Mouse (Mus musculus) stomach, embryonic 16.5 days (tissue): Measurements from ENCODE around the gene Cdkal1. TPM values are rescaled to one million over a fixed set of nuclear protein-coding genes. Genes with fewer than 3 reads are reported as not detected.

Experiments
- ATAC-seq: fragments of 200-750 bp; cut with Nextera tagmentation; 2 replicates; pipeline ENCODE4 v1.8.0; 2017; ENCODE audit warnings: moderate number of reproducible peaks, moderate TSS enrichment; ENCODE audit not compliant: insufficient read depth, low FRiP score
- H3K27ac ChIP-seq: fragments of 300-500 bp; sonication (generic); 2 replicates; pipeline ENCODE4 v1.5.1; 2014; ENCODE audit warnings: low read length
- H3K27me3 ChIP-seq: fragments of 300-500 bp; sonication (generic); 2 replicates; pipeline ENCODE4 v1.6.1; 2014; ENCODE audit warnings: low read length, control low read depth, mixed read lengths; ENCODE audit not compliant: control insufficient read depth, insufficient read depth
- H3K36me3 ChIP-seq: fragments of 300-500 bp; sonication (generic); 2 replicates; pipeline ENCODE4 v1.6.1; 2014; ENCODE audit warnings: low read length; ENCODE audit not compliant: control insufficient read depth, insufficient read depth
- H3K4me1 ChIP-seq: fragments of 300-500 bp; sonication (generic); 2 replicates; pipeline ENCODE4 v1.6.1; 2014; ENCODE audit warnings: low read length, control low read depth, mixed read lengths; ENCODE audit not compliant: control insufficient read depth, insufficient read depth
- H3K4me2 ChIP-seq: fragments of 300-500 bp; sonication (generic); 2 replicates; pipeline ENCODE4 v1.6.1; 2014; ENCODE audit warnings: low read depth, low read length, mixed read lengths
- H3K4me3 ChIP-seq: fragments of 300-500 bp; sonication (generic); replicated peaks from 2 replicates; pipeline ENCODE4 v1.5.1; 2014; ENCODE audit warnings: mild to moderate bottlenecking, low read length
- H3K9ac ChIP-seq: fragments of 300-500 bp; sonication (generic); 2 replicates; pipeline ENCODE4 v1.6.1; 2014; ENCODE audit warnings: low read length
- H3K9me3 ChIP-seq: fragments of 300-500 bp; sonication (generic); replicated peaks from 2 replicates; pipeline ENCODE4 v1.6.1; 2016; ENCODE audit warnings: low read length, control low read depth; ENCODE audit not compliant: control insufficient read depth
- WGBS: fragments of 180-500 bp; shearing (Covaris S2); extraction: QIAGEN DNeasy Blood & Tissue Kit; methylation state at CpG from one replicate; pipeline ENCODE4 v1.1.7; 2014; 5-methylcytosine and 5-hydroxymethylcytosine counted together
- polyA plus RNA-seq: library from polyadenylated mRNA; unstranded; fragments of >200 nt; fragmentation: Nextera tagmentation; extraction: Ambion mirVana; gene quantifications from 2 replicates; pipeline ENCODE4 v1.2.1, GENCODE M21; 2015

The Cdkal1 gene
- polyA plus RNA-seq, 1 experiment from 2014 or later: 29.8 TPM

DNA sequence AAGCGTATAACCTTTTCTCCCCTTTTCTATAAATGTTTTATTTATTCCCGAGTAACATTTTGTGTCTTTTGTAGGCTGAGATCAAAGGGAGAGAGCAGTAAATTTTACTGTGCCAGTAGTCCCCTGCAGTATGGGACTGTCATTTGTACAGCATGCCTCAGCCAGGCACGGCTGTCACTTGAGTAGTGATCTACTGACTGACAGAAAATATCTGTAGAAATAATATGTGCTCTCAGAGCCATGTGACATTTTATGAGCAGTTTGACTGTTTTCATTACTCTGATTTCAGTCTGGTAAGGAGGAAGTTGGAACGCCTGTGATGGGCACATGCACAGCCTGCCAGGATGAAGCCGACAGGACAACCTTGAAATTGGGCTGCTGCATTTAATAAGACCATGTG is 455.6 kb downstream of the Cdkal1 start:
- Histone ChIP-seq H3K27ac (no peak overlapping the region), H3K36me3 (no peaks in the 10 kb centered on the region), H3K9ac (no peak overlapping the region), H3K9me3 (no peaks in the 10 kb centered on the region), H3K4me2 (no peak overlapping the region), H3K27me3 (no peaks in the 10 kb centered on the region), H3K4me1 (no peaks in the 10 kb centered on the region), H3K4me3 (no peak overlapping the region)
- ATAC-seq: no peak
- WGBS: 76% methylated on average over 5 of the region's 5 CpGs

DNA sequence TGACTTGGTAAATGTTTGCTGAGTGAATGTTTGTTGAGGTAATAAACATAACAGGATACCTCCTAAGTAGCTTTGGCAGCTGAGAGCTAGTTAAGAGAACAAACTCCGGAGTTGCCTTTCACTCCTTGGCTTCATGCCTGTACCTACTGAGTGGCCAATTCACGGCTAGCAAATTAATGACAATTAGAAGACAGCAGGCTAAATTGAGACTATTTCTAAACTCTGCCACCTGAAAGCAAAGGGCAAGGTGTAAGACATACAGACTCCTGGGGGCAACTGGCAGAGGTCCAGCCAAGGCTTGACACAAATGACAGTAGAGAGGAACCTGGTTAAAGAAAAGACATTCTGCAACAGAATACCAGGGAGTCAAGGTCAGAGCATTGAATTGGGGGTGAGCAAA is 457.0 kb downstream of the Cdkal1 start:
- WGBS: 51% methylated on average over 2 of the region's 2 CpGs
- Histone ChIP-seq H3K36me3 (no peaks in the 10 kb centered on the region), H3K4me1 (no peaks in the 10 kb centered on the region), H3K27ac (no peak overlapping the region), H3K4me2 (no peak overlapping the region), H3K9me3 (no peaks in the 10 kb centered on the region), H3K4me3 (no peak overlapping the region), H3K9ac (no peak overlapping the region), H3K27me3 (no peaks in the 10 kb centered on the region)
- ATAC-seq: no peak

DNA sequence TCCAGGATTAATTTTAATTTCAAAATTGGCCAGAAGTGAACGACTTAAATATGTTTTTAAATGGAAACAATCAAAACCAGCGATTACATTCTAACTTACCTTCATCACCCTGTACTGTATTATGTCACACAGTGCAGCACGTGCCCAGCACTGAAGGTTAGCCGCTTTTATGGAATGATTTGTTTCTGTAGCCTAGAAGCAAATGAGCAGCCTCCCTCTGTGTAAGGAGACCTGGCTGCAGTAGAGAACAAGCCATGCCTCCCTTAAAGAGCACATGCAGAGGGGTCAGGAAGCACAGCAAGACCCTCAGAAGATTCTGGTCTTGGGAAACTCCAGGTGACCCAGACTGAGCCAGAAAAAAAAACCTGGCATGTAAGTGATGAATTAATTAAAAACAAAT is 459.8 kb downstream of the Cdkal1 start:
- no peak overlapping the region for H3K27ac ChIP-seq
- H3K4me3 ChIP-seq: no peak overlapping the region
- 71% methylated on average over 4 of the region's 4 CpGs for WGBS
- H3K36me3 ChIP-seq: no peaks in the 10 kb centered on the region
- H3K4me2 ChIP-seq: no peak overlapping the region
- no peak for ATAC-seq
- H3K9me3 ChIP-seq: no peaks in the 10 kb centered on the region
- H3K9ac ChIP-seq: no peak overlapping the region
- no peaks in the 10 kb centered on the region for H3K4me1 ChIP-seq
- no peaks in the 10 kb centered on the region for H3K27me3 ChIP-seq

DNA sequence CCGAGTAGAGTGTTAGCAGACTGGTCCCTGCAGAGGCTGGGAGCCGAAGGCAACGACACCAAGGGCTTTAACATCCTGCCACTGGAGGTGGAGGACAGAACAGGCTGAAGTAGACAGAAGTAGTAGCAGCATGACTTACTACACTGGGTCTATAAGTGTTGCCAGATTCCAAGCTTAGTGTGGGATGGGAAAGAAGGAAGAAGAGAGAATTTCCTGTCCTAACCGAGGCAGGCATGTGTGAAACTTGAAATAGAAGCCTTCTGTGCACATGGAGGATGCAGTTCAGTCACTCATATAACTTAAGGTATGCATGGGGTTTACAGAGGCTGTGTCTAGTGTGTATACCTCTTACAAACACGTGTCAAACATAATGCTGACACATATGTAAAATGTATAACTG is 465.4 kb downstream of the Cdkal1 start:
- Histone ChIP-seq H3K4me3 (no peak overlapping the region), H3K27ac (no peak overlapping the region), H3K36me3 (no peaks in the 10 kb centered on the region), H3K4me2 (no peak overlapping the region), H3K27me3 (no peaks in the 10 kb centered on the region), H3K9ac (no peak overlapping the region), H3K4me1 (no peaks in the 10 kb centered on the region), H3K9me3 (no peaks in the 10 kb centered on the region)
- ATAC-seq: no peak
- WGBS: 83% methylated on average over 5 of the region's 5 CpGs

DNA sequence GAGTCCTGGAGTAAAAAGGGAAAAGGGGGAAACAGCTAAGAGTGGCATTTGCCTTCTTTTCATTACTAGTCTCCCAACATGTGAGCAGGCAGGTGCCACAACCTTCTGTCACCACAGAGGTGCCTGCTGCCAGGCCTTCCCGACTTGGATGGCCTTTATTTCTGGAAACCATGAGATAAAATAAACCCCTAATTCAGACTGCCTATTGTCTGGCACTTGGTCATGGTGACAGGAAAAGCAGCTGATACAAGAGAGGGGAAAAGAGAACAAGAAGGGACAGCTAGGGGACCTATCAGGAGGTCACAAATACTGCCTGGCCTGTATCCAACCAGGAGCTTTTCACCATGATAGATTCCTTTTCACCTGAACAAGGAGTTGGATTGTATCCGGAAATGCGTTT is 466.6 kb downstream of the Cdkal1 start:
- H3K4me2 ChIP-seq: no peak overlapping the region
- H3K9ac ChIP-seq: no peak overlapping the region
- ATAC-seq: no peak
- no peak overlapping the region for H3K27ac ChIP-seq
- H3K36me3 ChIP-seq: no peaks in the 10 kb centered on the region
- H3K4me1 ChIP-seq: no peaks in the 10 kb centered on the region
- no peaks in the 10 kb centered on the region for H3K9me3 ChIP-seq
- WGBS: 84% methylated on average over 3 of the region's 3 CpGs
- no peak overlapping the region for H3K4me3 ChIP-seq
- no peaks in the 10 kb centered on the region for H3K27me3 ChIP-seq

DNA sequence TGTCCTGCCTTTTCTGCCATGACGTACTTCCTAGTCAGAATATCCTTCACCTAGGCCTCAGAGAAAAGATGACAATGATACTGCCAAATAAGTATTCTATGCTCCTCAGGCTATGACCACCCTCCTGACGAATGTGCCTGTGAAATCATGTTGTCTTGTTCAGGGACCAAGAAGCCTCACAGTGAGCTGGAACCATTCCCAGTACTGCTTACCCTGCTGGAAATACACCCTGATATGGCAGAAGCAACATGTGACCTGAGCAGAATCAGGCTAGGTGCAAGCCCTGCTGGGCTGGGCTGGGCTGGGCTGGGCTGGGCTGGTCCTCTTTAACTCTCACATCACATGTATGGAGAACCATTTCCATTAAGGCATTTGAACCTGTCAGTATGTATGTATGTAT is 477.9 kb downstream of the Cdkal1 start:
- no peaks in the 10 kb centered on the region for H3K36me3 ChIP-seq
- no peaks in the 10 kb centered on the region for H3K27me3 ChIP-seq
- H3K4me3 ChIP-seq: no peak overlapping the region
- 77% methylated on average over 2 of the region's 2 CpGs for WGBS
- no peak overlapping the region for H3K4me2 ChIP-seq
- no peaks in the 10 kb centered on the region for H3K4me1 ChIP-seq
- H3K9me3 ChIP-seq: no peaks in the 10 kb centered on the region
- no peak overlapping the region for H3K27ac ChIP-seq
- no peak for ATAC-seq
- H3K9ac ChIP-seq: no peak overlapping the region

DNA sequence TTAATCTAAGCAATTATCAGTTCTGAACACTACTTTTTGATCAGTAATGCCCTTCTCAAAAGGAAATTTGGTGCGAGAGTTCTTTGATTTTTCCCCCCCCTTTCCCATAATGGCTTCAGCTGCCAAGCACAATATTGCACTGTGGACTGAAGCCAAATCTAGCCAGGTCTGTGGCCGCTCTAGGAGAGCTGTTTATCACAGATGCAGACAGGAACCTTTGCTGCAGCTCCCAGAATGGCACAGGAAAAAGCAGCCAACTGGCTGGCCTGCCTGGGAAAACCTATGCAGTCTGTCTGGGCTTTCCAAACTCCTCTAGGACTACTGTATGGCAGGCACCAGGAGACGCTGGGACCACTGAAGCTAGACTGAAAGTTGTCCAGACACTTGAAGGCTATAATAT is 483.6 kb downstream of the Cdkal1 start:
- H3K4me3 ChIP-seq: no peak overlapping the region
- H3K9ac ChIP-seq: no peak overlapping the region
- 63% methylated on average over 3 of the region's 3 CpGs for whole genome bisulfite sequencing
- H3K36me3 ChIP-seq: no peaks in the 10 kb centered on the region
- H3K27me3 ChIP-seq: no peaks in the 10 kb centered on the region
- H3K9me3 ChIP-seq: no peaks in the 10 kb centered on the region
- no peak for ATAC-seq
- H3K4me1 ChIP-seq: no peaks in the 10 kb centered on the region
- H3K4me2 ChIP-seq: no peak overlapping the region
- H3K27ac ChIP-seq: no peak overlapping the region

DNA sequence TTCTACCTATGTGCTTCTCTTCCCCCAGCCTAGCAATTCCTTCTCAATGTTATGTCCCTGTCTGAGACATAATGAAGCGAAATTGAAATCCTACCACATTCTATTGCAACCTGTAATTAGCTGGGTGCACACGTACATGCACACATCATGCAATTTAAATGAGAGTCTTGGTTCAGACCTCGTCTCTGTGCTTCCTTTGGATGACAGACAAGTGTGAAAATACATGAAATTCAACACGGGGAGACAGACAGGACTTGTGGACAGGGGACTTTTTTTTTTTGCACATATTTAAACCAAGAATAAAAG is 484.1 kb downstream of the Cdkal1 start:
- no peaks in the 10 kb centered on the region for H3K4me1 ChIP-seq
- no peaks in the 10 kb centered on the region for H3K9me3 ChIP-seq
- no peaks in the 10 kb centered on the region for H3K36me3 ChIP-seq
- no peak overlapping the region for H3K9ac ChIP-seq
- no peaks in the 10 kb centered on the region for H3K27me3 ChIP-seq
- 77% methylated on average over 4 of the region's 4 CpGs for WGBS
- H3K4me2 ChIP-seq: no peak overlapping the region
- H3K4me3 ChIP-seq: no peak overlapping the region
- ATAC-seq: no peak
- no peak overlapping the region for H3K27ac ChIP-seq

DNA sequence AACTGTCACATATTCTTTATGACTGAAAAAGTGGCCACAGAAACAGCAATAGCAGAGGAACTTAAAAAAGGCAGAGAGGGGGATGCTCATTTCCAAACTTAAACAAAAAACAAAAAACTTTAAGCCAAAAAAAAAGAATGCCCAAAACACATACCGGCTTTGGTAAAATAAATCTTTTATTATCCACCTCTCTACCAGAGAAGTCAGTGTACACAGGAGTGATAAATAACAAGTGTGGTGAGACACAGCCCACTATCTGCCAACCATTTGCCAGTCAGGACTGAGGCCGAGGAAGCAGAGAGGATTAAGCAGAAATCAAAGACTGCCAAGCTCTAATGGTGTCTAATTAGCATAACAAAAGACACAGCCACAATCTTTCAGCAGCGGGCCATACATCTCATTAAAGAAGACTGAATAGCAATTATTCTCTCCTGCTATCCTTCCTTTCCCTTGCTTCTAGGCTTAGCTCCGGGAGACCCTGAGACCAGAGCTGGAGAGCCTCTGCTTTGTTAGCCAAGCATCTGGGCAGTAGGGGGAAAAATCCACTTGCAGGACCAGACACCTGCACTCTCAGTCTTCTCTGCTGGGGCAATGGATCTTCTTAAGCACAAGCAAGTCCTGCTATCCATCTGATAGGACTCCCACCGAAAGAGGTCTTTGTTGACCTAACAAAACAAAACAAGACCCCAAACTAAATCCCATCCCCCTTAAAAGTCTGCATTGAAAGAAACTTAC is 484.6 kb downstream of the Cdkal1 start:
- Histone ChIP-seq H3K9ac (no peak overlapping the region), H3K27me3 (no peaks in the 10 kb centered on the region), H3K4me3 (no peak overlapping the region), H3K36me3 (no peaks in the 10 kb centered on the region), H3K9me3 (no peaks in the 10 kb centered on the region), H3K27ac (no peak overlapping the region), H3K4me2 (no peak overlapping the region), H3K4me1 (no peaks in the 10 kb centered on the region)
- 27% methylated on average over 5 of the region's 5 CpGs for WGBS
- no peak for ATAC-seq

DNA sequence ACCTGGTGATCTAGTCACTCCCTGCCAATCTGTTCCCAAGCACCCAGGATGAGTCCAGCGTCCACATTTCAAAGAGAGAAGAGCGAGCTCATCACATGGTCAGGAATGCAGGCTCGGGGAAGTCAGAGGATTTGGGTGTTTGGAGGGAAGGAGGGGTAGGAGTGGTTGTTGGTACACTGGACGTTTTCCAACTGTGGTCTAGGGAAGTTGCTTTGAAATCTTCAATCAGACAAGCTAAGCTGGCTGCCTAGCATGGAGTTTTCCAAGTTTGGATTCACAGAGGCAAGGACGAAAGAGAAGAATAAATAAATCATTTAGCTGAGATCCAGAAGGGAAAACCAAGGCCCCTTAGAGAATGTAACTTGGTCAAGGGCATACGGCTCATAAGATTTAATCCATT is 486.7 kb downstream of the Cdkal1 start:
- Histone ChIP-seq H3K27me3 (no peaks in the 10 kb centered on the region), H3K36me3 (no peaks in the 10 kb centered on the region), H3K27ac (no peak overlapping the region), H3K9ac (no peak overlapping the region), H3K4me1 (no peaks in the 10 kb centered on the region), H3K9me3 (no peaks in the 10 kb centered on the region), H3K4me3 (no peak overlapping the region), H3K4me2 (no peak overlapping the region)
- no peak for ATAC-seq
- WGBS: 35% methylated on average over 6 of the region's 6 CpGs
